Mouse (Mus musculus) lung, embryonic 15.5 days (tissue): ENCODE measurements around the gene 2610021A01Rik. TPM values are rescaled to one million over a fixed set of nuclear protein-coding genes. Genes with fewer than 3 reads are reported as not detected.
A peak's percentile ranks its signal among the peaks of the same experiment; 100 is the strongest.
"Not testable (repeated sequence)": the region's sequence is repeated elsewhere in the genome, so short reads cannot be mapped to it uniquely, and the experiment has no call there.

Experiments
- ATAC-seq: fragments of 200-750 bp; cut with Nextera tagmentation; 2 replicates; pipeline ENCODE4 v1.8.0; 2017; ENCODE audit warnings: moderate number of reproducible peaks, borderline replicate concordance; ENCODE audit not compliant: low FRiP score, low TSS enrichment; ENCODE audit errors: extremely low read depth
- H3K27ac ChIP-seq: fragments of 300-500 bp; sonication (generic); 2 replicates; pipeline ENCODE4 v1.5.1; 2015; ENCODE audit warnings: moderate library complexity, mild to moderate bottlenecking, inconsistent platforms
- H3K27me3 ChIP-seq: fragments of 300-500 bp; sonication (generic); 2 replicates; pipeline ENCODE4 v1.6.1; 2015; ENCODE audit warnings: inconsistent platforms
- H3K36me3 ChIP-seq: fragments of 300-500 bp; sonication (generic); 2 replicates; pipeline ENCODE4 v1.6.1; 2015; ENCODE audit warnings: inconsistent platforms
- H3K4me1 ChIP-seq: fragments of 300-500 bp; sonication (generic); 2 replicates; pipeline ENCODE4 v1.6.1; 2015; ENCODE audit warnings: inconsistent platforms
- H3K4me2 ChIP-seq: fragments of 300-500 bp; sonication (generic); 2 replicates; pipeline ENCODE4 v1.6.1; 2015; ENCODE audit warnings: inconsistent platforms, mild to moderate bottlenecking, moderate library complexity
- H3K4me3 ChIP-seq: fragments of 300-500 bp; sonication (generic); 2 replicates; pipeline ENCODE4 v1.5.1; 2015; ENCODE audit warnings: mild to moderate bottlenecking, inconsistent platforms
- H3K9ac ChIP-seq: fragments of 300-500 bp; sonication (generic); 2 replicates; pipeline ENCODE4 v1.6.1; 2015; ENCODE audit warnings: inconsistent platforms
- H3K9me3 ChIP-seq: fragments of 300-500 bp; sonication (generic); 2 replicates; pipeline ENCODE4 v1.6.1; 2016; ENCODE audit warnings: inconsistent platforms
- WGBS: fragments of 180-500 bp; shearing (Covaris S2); methylation state at CpG from one replicate; pipeline ENCODE4 v1.1.7; 2015; 5-methylcytosine and 5-hydroxymethylcytosine counted together
- polyA plus RNA-seq: library from polyadenylated mRNA; unstranded; fragments of >200 nt; fragmentation: Nextera tagmentation; extraction: Ambion mirVana; gene quantifications from 2 replicates; pipeline ENCODE4 v1.2.1, GENCODE M21; 2015

2610021A01Rik gene
- polyA plus RNA-seq, 1 experiment from 2014 or later, result 12.0 TPM

DNA sequence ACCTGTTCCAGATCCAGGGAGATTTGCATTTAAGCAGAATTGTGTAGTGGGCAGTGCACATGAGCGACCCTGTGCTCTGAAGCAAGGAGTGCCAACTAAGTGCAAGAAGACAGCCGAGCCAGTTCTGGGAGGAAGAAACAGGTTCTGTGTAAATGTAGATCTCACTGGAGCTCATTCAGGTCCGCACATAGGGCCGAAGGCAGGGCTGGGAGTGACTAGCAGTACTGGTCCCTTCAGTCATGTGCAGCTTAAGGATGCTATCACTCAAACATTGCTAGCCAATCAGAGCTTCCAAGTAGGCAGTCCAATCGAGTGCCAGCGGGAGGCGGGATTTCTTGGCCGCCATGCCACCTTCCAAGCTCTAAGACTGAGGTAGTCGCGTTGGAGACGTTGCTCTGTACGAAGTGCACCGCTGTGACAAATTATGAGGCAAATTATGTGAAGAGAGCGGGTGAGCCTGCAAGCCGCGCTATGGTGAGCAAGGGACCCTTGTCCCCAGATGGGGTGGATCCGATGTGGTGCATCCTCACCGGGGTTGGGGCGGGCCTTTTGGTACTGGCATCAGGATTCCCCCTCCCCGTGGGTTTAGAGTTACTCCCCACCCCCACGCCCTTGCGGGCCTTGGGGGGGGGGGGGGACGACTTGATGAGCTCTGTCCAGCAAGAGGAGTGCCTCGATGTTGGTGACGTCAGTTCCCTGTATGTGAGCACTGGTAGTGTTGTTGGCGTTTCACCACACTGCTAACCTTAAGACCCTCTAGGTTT is 34.4 kb downstream of the 2610021A01Rik start:
- Histone ChIP-seq H3K27me3 (no peaks in the 10 kb centered on the region), H3K4me1 (peaks cover 4% of the 10 kb centered on the region), H3K4me3 (peak overlapping the region; percentile 66), H3K9me3 (no peaks in the 10 kb centered on the region), H3K9ac (peak overlapping the region; percentile 56), H3K36me3 (peaks cover 26% of the 10 kb centered on the region), H3K27ac (peak overlapping the region; percentile 98), H3K4me2 (peak overlapping the region; percentile 91)
- peak; percentile 97 for ATAC-seq
- 0% methylated on average over 26 of the region's 26 CpGs for WGBS

DNA sequence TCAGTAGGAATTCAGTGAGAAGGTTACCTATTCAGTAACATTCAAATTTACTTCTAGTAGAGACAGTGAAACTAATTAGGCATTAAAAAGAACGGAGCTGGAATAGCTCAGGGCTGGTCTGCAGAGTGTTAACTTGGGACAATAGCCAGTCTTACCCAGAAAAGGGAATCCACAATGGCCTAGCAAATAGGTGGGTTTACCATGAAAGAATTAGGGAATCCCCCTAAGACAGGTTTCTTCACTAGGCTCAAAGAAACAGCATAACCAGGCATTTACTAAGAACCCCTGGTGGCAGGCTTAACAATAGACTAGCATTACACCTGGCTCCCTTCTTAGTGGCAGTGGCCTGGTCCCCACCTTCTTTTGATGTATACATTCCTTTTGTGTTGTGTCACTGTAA is 75.3 kb downstream of the 2610021A01Rik start:
- not testable (repeated sequence) for H3K4me1 ChIP-seq, H3K9ac ChIP-seq, H3K36me3 ChIP-seq, H3K9me3 ChIP-seq, H3K4me2 ChIP-seq, H3K4me3 ChIP-seq, ATAC-seq, H3K27me3 ChIP-seq, H3K27ac ChIP-seq
- 61% methylated on average over 1 of the region's 1 CpGs for WGBS

Other genes with a start within 250 kb of the 2610021A01Rik start
- 11.6 and 13.4 TPM in 2 replicates for gene AI987944, start 205.9 kb upstream of the 2610021A01Rik start, polyA plus RNA-seq
- 0.11 and 0.12 TPM in 2 replicates for gene Vmn2r57, start 150.5 kb upstream of the 2610021A01Rik start, polyA plus RNA-seq
- gene Gm20449, start 99.8 kb upstream of the 2610021A01Rik start, polyA plus RNA-seq, result 0.06 TPM in 1 of 2 replicates, not detected in the other
- 10.6 and 12.2 TPM in 2 replicates for gene AW146154, start 99.3 kb upstream of the 2610021A01Rik start, polyA plus RNA-seq
- gene Gm6871, start 25.6 kb upstream of the 2610021A01Rik start, polyA plus RNA-seq, result not detected in 2 replicates
- 10.1 and 10.8 TPM in 2 replicates for gene Zfp788, start 34.0 kb downstream of the 2610021A01Rik start, polyA plus RNA-seq